Mouse (Mus musculus) myocyte (in vitro differentiated cells): Measurements from ENCODE around the gene Arhgap11a.

ENCODE experiments used
- E2F4 ChIP-seq: IDR thresholded peaks from one replicate; pipeline ENCODE4 v1.6.1; 2011; ENCODE audit warnings: mild to moderate bottlenecking, control low read depth, moderate library complexity; ENCODE audit not compliant: insufficient read depth
- MAX ChIP-seq: IDR thresholded peaks from one replicate; pipeline ENCODE4 v1.6.1; 2011; ENCODE audit warnings: low read depth, mild to moderate bottlenecking, control low read depth
- MYOD1 ChIP-seq, 3 experiments: IDR thresholded peaks; one replicate each; pipeline ENCODE4 v1.6.1; 2011; ENCODE audit warnings: control low read depth in 2 of 3, low read depth in 2 of 3, mild to moderate bottlenecking in 2 of 3, moderate library complexity in 1 of 3; ENCODE audit not compliant: insufficient read length in 2 of 3, control insufficient read depth in 1 of 3
- MYOG ChIP-seq, 3 experiments: IDR thresholded peaks; one replicate each; pipeline ENCODE4 v1.6.1; 2011; ENCODE audit warnings: control low read depth in 2 of 3, low read depth in 2 of 3, mild to moderate bottlenecking in 2 of 3; ENCODE audit not compliant: insufficient read length in 2 of 3, control insufficient read depth in 1 of 3, insufficient read depth in 1 of 3
- POLR2A ChIP-seq: IDR thresholded peaks from one replicate; pipeline ENCODE4 v1.6.1; 2011; ENCODE audit warnings: low read depth, mild to moderate bottlenecking, control low read depth, moderate library complexity; ENCODE audit not compliant: insufficient read length
- POLR2AphosphoS2 ChIP-seq: IDR thresholded peaks from one replicate; pipeline ENCODE4 v1.6.1; 2011; ENCODE audit warnings: low read depth, control low read depth; ENCODE audit not compliant: insufficient read length
- REST ChIP-seq: IDR thresholded peaks from one replicate; pipeline ENCODE4 v1.6.1; 2011; ENCODE audit warnings: mild to moderate bottlenecking, control low read depth, moderate library complexity; ENCODE audit not compliant: insufficient read depth, insufficient read length
- TCF12 ChIP-seq: IDR thresholded peaks from one replicate; pipeline ENCODE4 v1.6.1; 2011; ENCODE audit warnings: mild to moderate bottlenecking, control low read depth; ENCODE audit not compliant: poor library complexity, insufficient read depth, severe bottlenecking
- USF1 ChIP-seq: IDR thresholded peaks from one replicate; pipeline ENCODE4 v1.6.1; 2011; ENCODE audit warnings: low read depth, mild to moderate bottlenecking, control low read depth, moderate library complexity

- no peak for TF ChIP-seq MAX
- no peak for TF ChIP-seq USF1
- no peak for TF ChIP-seq E2F4
- no peak for TF ChIP-seq MYOD1 (IDR thresholded peaks at IDR 0.05; ENCODE audit: control insufficient read depth in 1 of 3, insufficient read length in 2 of 3, low read depth in 2 of 3)
- no peak for TF ChIP-seq TCF12
- no peak for TF ChIP-seq REST
- TF ChIP-seq POLR2A = no peak
- TF ChIP-seq POLR2AphosphoS2 = no peak
- TF ChIP-seq MYOG (IDR thresholded peaks at IDR 0.05; ENCODE audit: control insufficient read depth in 1 of 3, insufficient read depth in 1 of 3, insufficient read length in 2 of 3, low read depth in 2 of 3) = no peak
Measured at GRCm38 (mm10) chr2:113849141-113849540, 680 bp upstream of the Arhgap11a start.
